Mouse (Mus musculus) CD8-positive naive resting alpha-beta T cell, adult 2 months (primary cell): Measurements from ENCODE around the gene Agbl3.
A peak's percentile ranks its signal among the peaks of the same experiment; 100 is the strongest.

Experiments used
- DNase-seq, 2 experiments: peaks; one replicate each; pipeline ENCODE4 v3.0.0; 2022; ENCODE audit warnings: low read depth in 2 of 2, low spot score in 2 of 2

The Agbl3 gene

DNA sequence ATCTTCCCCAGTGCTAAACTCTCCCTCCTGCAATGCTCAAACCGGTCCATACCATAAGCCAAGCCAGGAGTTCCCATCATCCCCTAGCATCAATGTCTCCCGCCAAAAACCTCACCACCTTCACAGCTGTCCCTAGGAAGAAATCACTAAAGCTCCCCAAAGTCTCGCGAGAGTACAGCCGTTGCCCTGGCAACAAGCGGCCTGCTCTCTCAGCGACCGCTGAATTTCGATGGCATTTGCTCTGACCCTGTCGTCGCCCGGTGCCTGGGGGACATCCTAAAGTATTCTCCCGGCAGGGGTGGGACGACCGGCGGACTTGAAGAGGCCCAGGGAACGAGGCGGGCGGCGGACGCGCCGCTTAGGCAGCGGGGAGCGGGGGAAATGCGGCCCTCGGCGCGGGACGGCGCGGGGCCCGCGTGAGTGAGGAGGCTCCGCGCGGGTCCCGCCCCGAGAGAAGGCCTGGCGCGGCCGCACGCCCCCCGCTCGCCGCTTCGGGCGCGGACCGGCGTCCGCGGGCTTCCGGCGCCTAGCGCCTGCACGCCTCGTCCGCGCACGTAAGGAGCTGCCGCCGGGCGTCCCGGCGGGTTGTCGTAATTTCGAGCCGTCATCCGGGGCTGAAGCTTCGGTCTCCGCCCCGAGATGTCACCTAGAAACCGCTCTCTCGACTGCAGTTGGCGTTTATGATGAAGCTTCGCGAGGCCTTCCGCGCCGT is at the start of gene Agbl3:
Agbl3 (plus strand) TSS at position 202 of the 712 bp plus-strand sequence.
- DNase-seq = peak; percentile 90 to 93

DNA sequence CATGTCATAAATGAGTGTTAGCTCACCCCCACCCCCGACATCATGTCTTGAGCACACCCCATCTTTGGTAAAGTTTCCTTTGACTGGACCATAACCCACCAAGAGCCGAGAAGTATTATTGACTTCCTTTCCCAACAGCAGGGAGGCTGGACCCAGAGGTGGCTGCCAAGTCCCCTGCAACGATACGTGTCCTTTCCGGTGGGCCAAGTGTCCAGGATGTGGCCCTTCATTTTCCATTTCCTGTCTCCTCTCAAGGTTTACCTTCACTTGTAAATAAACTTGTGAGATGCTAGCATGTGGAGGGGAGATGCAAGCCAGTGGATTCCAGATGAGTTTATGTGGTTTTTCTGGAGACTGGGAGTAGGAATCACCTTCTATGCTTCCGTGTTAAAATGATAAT is 49.2 kb upstream of the Agbl3 start:
- DNase-seq = no peak

GRCm38 (mm10) chr6:34731529-34731928 is 48.7 kb upstream of the Agbl3 start:
- DNase-seq = no peak

GRCm38 (mm10) chr6:34734940-34735695 is 45.1 kb upstream of the Agbl3 start:
- DNase-seq = no peak

GRCm38 (mm10) chr6:34736934-34737333 is 43.3 kb upstream of the Agbl3 start:
- no peak for DNase-seq

GRCm38 (mm10) chr6:34743946-34744345 is 36.3 kb upstream of the Agbl3 start:
- no peak for DNase-seq

GRCm38 (mm10) chr6:34747846-34748245 is 32.4 kb upstream of the Agbl3 start:
- no peak for DNase-seq

- no peak for DNase-seq
Measured at GRCm38 (mm10) chr6:34748566-34748965, 31.7 kb upstream of the Agbl3 start.

DNA sequence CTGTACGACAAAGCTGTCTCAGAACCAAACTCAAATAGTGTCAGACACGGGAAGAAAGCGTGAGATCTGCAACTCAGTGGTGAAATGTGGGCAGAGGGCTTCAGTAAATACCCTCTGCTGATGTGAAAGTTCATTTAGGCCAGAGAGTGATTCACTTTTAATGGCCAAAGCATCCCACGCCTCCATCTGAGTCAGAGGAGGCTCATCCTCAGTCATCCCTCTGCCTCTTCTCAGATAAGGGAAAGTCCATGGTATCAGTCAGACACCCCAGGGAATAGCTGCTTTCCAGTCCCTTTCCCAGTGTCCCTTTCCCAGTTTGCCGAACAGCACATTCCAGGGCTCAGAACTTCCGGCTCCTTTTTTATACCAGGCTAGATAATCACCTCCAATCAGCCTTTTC is 30.7 kb upstream of the Agbl3 start:
- DNase-seq = no peak

DNA sequence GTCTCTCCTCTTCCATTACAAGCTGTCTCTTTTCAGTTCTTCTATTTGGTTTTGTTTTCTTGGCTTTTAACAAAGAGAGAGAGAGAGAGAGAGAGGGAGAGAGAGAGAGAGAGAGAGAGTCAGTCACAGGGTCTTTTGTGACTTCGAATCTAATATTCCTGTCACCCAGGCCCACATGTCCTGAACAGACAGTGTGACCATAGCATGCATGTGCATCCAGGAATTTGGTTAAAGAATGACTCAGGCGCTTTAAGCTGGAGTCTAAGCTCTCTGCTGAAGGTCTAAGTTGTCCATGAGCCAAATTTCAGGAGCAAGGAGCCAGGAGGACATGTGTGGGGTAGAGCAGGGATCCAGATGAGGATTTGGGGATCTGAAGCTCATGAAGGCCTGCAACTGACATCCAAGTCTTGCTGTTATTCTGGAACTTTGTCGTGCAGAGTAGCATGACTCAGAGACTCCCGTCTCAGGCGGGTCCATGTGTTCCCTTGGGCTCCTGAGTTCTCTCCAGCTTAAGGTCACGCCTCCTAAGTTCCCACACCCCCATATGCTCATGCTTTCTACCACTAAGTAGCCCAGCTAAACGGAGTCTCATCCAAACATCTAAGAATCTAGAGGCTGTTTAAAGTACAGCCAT is 29.6 kb upstream of the Agbl3 start:
- no peak for DNase-seq

GRCm38 (mm10) chr6:34751625-34752024 is 28.6 kb upstream of the Agbl3 start:
- DNase-seq = no peak

- DNase-seq = no peak
Measured at GRCm38 (mm10) chr6:34754448-34754847, 25.8 kb upstream of the Agbl3 start.

GRCm38 (mm10) chr6:34758340-34758739 is 21.9 kb upstream of the Agbl3 start:
- DNase-seq = no peak

- peak in 1 of 2 experiments; percentile 22 for DNase-seq
Measured at GRCm38 (mm10) chr6:34760023-34760422, 20.2 kb upstream of the Agbl3 start.

- DNase-seq = no peak
Measured at GRCm38 (mm10) chr6:34765721-34766120, 14.5 kb upstream of the Agbl3 start.

- DNase-seq = no peak
Measured at GRCm38 (mm10) chr6:34769984-34770383, 10.2 kb upstream of the Agbl3 start.

DNA sequence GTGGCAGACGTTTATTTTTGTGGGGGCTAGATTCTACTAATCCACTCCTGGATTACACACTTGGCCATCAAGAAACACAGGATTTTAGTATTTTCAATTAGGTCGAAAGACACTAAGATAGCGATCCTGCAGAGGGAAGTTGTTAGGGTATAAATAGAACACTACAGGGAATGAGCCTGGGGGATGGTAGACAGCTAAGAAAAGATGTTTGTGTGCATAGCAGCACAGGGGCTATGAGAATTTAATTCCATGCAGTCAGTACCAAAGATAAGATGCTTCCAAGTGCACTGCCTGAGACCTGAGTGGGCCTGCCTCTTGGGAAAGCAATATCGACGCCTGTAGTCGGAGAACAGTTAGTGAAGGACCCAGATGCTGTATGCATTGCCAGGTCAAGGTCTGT is 9.7 kb upstream of the Agbl3 start:
- DNase-seq = no peak

DNA sequence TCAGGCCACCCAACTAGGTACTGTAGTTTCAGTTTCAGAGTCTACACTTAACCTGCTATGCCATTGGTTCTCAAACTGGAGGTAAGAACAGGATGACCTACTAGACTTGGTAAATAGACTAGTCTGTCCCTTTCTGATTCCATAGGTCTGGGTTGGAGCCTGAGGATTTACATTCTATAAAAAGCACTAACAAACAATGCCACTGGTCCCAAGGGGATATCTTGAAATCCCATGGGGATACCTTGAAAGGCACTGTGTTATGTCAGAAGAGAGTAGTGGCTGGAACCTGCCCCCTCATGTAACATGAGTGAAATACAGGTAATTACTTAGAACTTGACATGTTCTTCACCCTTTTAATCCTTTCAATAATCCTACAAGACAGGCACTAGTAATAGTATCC is 3.8 kb upstream of the Agbl3 start:
- no peak for DNase-seq

DNA sequence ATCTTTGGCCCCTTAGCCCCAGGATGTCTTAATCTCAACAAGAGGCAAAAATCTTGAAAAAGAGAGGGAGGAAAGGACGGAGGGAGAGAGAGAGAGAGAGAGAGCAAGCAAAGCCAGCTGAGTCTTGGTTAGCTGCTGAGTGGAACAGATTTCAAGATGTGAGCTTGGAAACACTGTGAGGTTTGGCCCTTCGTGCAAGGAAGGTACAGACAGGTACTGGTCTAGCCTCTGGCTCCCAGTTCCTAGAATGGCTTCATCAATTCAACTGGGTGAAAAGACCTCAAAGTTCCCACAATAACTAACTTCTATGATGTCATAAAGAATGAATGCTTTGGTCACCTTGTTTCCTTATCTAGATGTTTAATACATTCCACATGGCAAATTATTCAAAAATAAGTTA is 3.1 kb upstream of the Agbl3 start:
- no peak for DNase-seq

DNA sequence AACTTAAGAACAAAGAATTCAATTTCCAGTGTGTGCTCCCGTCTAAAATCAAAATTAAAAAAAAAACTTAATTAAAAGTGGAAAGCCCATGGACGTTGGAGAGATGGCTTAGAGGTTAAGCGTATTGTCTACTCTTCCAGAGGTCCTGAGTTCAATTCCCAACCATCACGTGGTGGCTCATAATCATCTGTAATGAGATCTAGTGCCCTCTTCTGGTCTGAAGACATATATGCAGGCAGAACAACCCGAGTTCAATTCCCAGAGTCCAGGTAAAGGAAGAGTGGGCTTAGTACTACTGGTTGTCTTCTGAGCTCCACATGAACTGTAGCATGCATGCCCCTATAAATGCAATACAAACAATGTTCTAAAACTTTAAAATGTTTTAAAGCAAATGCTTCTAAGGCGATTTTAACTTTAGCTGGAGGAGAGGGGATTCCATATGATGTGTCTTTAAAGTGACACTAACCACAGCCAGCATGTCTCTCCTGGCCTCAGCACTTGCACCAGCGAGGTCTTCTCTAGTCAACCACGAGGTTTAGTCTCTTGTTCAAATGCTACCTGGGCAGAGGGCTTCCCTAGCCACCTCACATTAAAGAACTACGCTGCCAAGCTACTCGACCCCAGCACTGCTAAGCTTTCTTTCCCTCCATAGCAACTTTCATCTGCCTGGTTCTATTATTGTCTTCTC is 2.1 kb upstream of the Agbl3 start:
- DNase-seq = no peak

GRCm38 (mm10) chr6:34780943-34781289 is 684 bp downstream of the Agbl3 start:
- DNase-seq = no peak

DNA sequence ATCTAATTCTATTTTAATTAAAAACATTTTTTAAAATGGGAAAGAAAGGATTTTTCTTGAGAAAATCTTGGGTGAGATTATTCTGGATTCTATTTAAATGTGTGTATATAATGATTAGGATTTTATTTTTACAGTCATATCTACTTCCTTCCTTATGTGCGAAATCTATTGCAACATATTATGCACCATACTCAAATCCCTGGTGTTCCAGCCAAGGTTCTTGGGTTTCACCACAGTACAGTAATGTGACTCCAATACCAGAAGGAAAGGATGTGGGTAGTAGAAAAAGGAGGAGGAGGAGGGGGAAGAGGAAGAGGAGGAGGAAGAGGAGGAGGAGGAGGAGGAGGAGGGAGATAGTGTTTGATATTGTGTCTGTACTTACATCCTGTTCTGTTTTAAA is 2.3 kb downstream of the Agbl3 start:
- no peak for DNase-seq
